14 mouse cellular contexts compared by ENCODE assay signal in genomic region chr11:109125451-109125850, GRCm38 (mm10). TPM values are rescaled to one million over a fixed set of nuclear protein-coding genes. Genes with fewer than 3 reads are reported as not detected.
DNase-seq lines count a peak whose midpoint lies in the region; TF ChIP-seq lines count a peak whose summit lies in the region.
"Had no signal": no experiment of that assay in that cellular context is flagged by ENCODE, and none has a peak within 500 bp of the region (broad histone marks: within the 10 kb centered on the region; RNA-seq: fewer than 3 reads in every experiment).

No protein-coding gene starts in this region.

- WGBS in thymus, adult 2 months, result 88% methylated on average over 5 of the region's 5 CpGs

- H3K27ac ChIP-seq in layer of hippocampus, adult 2 months, result no peak overlapping the region
- no peak overlapping the region for H3K27ac ChIP-seq in thymus, adult 2 months (ENCODE audit: control insufficient read depth, insufficient read depth, low read length)

- H3K4me3 ChIP-seq in layer of hippocampus, adult 2 months, result no peak overlapping the region
- no peak overlapping the region for H3K4me3 ChIP-seq in thymus, adult 2 months (ENCODE audit: control insufficient read depth, insufficient read depth, low read length)
- H3K4me3 ChIP-seq: megakaryocyte, embryonic 14.5 days had no signal

- H3K27me3 ChIP-seq in thymus, adult 2 months (ENCODE audit: control insufficient read depth, insufficient read depth, low read length), result no peaks in the 10 kb centered on the region
- H3K27me3 ChIP-seq: megakaryocyte, embryonic 14.5 days had no signal

- peak; percentile 1 for DNase-seq in cerebellum, adult 9-10 months
- no peak for DNase-seq in cerebellum, adult 18-20 months
- peak; percentile 17 to 49 for DNase-seq in layer of hippocampus, postnatal 14 days (ENCODE audit: low spot score in 2 of 2)
- no peak for DNase-seq in layer of hippocampus, adult 2 months (ENCODE audit: low spot score in 2 of 2)
- DNase-seq in adrenal gland, adult 8-10 months, result peak; percentile 40
- peak; percentile 20 for DNase-seq in heart, postnatal 4 days
- DNase-seq in thymus, adult 2 months, result no peak
- DNase-seq in kidney, postnatal 25 days, result no peak
- DNase-seq: cerebellum, postnatal 36 days; liver; thymus, postnatal 36 days had no signal

- no peaks in the 10 kb centered on the region for H3K36me3 ChIP-seq in thymus, adult 2 months (ENCODE audit: control insufficient read depth, insufficient read depth, low read length)
- H3K36me3 ChIP-seq: G1E had no signal

- no peak for TF ChIP-seq POLR2A in thymus, adult 2 months (IDR thresholded peaks at IDR 0.05; ENCODE audit: control insufficient read depth, extremely low read depth, insufficient read depth, low read length, poor library complexity)

- no peak for TF ChIP-seq CTCF in layer of hippocampus, adult 2 months (conservative IDR thresholded peaks at IDR 0.05)
- no peak for TF ChIP-seq CTCF in thymus, adult 2 months (IDR thresholded peaks at IDR 0.05; ENCODE audit: borderline replicate concordance, control insufficient read depth, extremely low read depth, insufficient read depth, low read length, poor library complexity)

- H3K4me1 ChIP-seq in thymus, adult 2 months (replicated peaks; ENCODE audit: control insufficient read depth, insufficient read depth, low read length), result no peaks in the 10 kb centered on the region
- H3K4me1 ChIP-seq: megakaryocyte, embryonic 14.5 days had no signal

RNA-seq across cellular contexts. Expression of gene E030025P04Rik, which starts 18.7 kb away (rescaled TPM):
- not detected for total RNA-seq in layer of hippocampus, postnatal 14 days (2021)
- not detected for total RNA-seq in layer of hippocampus, adult 2 months (2021)
- not detected for total RNA-seq in adrenal gland, adult 8-10 months (2022)
- not detected for total RNA-seq in heart, postnatal 4 days (2021)
- not detected in 2 replicates for polyA plus RNA-seq in thymus, adult 2 months (2012; rRNA removed)
- total RNA-seq: G1E had no signal
- polyA plus RNA-seq: G1E; spleen, adult 2 months had no signal

Comparison
In these comparisons a context has a peak if more than half of its experiments do, and no peak if none do; other contexts are left out.
1. DNase-seq: peak in cerebellum, adult 9-10 months (single experiment), layer of hippocampus, postnatal 14 days (2 of 2), adrenal gland, adult 8-10 months (single experiment) and heart, postnatal 4 days (single experiment); none in cerebellum, adult 18-20 months (0 of 2), layer of hippocampus, adult 2 months (0 of 2), thymus, adult 2 months (single experiment) and kidney, postnatal 25 days (0 of 2).